Mouse (Mus musculus) forebrain, embryonic 11.5 days (tissue): ENCODE measurements around the gene Zbtb3. TPM values are rescaled to one million over a fixed set of nuclear protein-coding genes. Genes with fewer than 3 reads are reported as not detected.
"Not testable (repeated sequence)": the region's sequence is repeated elsewhere in the genome, so short reads cannot be mapped to it uniquely, and the experiment has no call there.

Source experiments
- ATAC-seq: fragments of 200-750 bp; cut with Nextera tagmentation; replicated peaks from 2 replicates; pipeline ENCODE4 v1.8.0; 2017; ENCODE audit warnings: moderate TSS enrichment; ENCODE audit not compliant: low FRiP score
- DNase-seq: peaks from one replicate; pipeline ENCODE4 v3.0.0-alpha.2; 2017; ENCODE audit warnings: low spot score
- H3K27ac ChIP-seq: fragments of 300-500 bp; sonication (generic); 2 replicates; pipeline ENCODE4 v1.5.1; 2014; ENCODE audit warnings: low read depth, low read length
- H3K27me3 ChIP-seq: fragments of 300-500 bp; sonication (generic); 2 replicates; pipeline ENCODE4 v1.6.1; 2014; ENCODE audit warnings: mild to moderate bottlenecking, low read length, mixed read lengths; ENCODE audit not compliant: control insufficient read depth, insufficient read depth
- H3K36me3 ChIP-seq: fragments of 300-500 bp; sonication (generic); 2 replicates; pipeline ENCODE4 v1.6.1; 2014; ENCODE audit warnings: mild to moderate bottlenecking, low read length, moderate library complexity, mixed read lengths; ENCODE audit not compliant: control insufficient read depth, insufficient read depth
- H3K4me1 ChIP-seq: fragments of 300-500 bp; sonication (generic); replicated peaks from 2 replicates; pipeline ENCODE4 v1.6.1; 2014; ENCODE audit warnings: low read length, mixed read lengths; ENCODE audit not compliant: control insufficient read depth, insufficient read depth
- H3K4me2 ChIP-seq: fragments of 300-500 bp; sonication (generic); 2 replicates; pipeline ENCODE4 v1.6.1; 2014; ENCODE audit warnings: low read depth, mild to moderate bottlenecking, low read length, moderate library complexity, mixed read lengths; ENCODE audit not compliant: severe bottlenecking
- H3K4me3 ChIP-seq: fragments of 300-500 bp; sonication (generic); 2 replicates; pipeline ENCODE4 v1.5.1; 2014; ENCODE audit warnings: low read depth, low read length
- H3K9ac ChIP-seq: fragments of 300-500 bp; sonication (generic); 2 replicates; pipeline ENCODE4 v1.6.1; 2014; ENCODE audit warnings: low read length
- H3K9me3 ChIP-seq: fragments of 300-500 bp; sonication (generic); 2 replicates; pipeline ENCODE4 v1.6.1; 2016; ENCODE audit warnings: low read length, mixed read lengths; ENCODE audit not compliant: control insufficient read depth
- WGBS: fragments of 180-500 bp; shearing (Covaris S2); extraction: QIAGEN DNeasy Blood & Tissue Kit; methylation state at CpG from one replicate; pipeline ENCODE4 v1.1.7; 2014; 5-methylcytosine and 5-hydroxymethylcytosine counted together
- polyA plus RNA-seq: library from polyadenylated mRNA; unstranded; fragments of >200 nt; fragmentation: Nextera tagmentation; extraction: Ambion mirVana; gene quantifications from 2 replicates; pipeline ENCODE4 v1.2.1, GENCODE M21; 2014

Gene Zbtb3
- polyA plus RNA-seq, 1 experiment from 2014 or later, result 5.9 TPM

DNA sequence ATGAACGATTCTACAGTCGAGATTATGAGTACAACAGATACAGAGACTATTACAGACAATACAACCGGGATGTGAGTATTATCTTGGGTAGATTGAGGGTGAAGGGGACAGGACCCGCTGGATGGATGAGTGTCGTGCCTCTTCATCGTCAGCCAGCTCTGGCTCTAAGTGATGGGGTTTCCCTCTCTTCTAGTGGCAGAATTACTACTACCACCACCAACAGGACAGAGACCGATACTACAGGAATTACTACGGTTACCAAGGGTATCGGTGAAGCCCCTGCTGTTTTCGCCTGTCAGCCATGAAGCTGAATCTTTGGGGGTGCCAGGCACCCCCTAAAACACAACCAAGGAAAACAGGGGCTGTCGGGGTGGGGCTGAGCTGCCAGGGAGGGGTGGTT is 28.9 kb downstream of the Zbtb3 start:
- 85% methylated on average over 11 of the region's 11 CpGs for WGBS

GRCm38 (mm10) chr19:8832971-8833370 is 30.6 kb downstream of the Zbtb3 start:
- Histone ChIP-seq H3K4me2 (no peak overlapping the region), H3K36me3 (peaks cover 34% of the 10 kb centered on the region), H3K4me3 (no peak overlapping the region), H3K27ac (no peak overlapping the region), H3K9me3 (no peaks in the 10 kb centered on the region), H3K27me3 (no peaks in the 10 kb centered on the region), H3K9ac (no peak overlapping the region), H3K4me1 (no peaks in the 10 kb centered on the region)
- ATAC-seq (no peak), DNase-seq (no peak)
- 94% methylated on average over 4 of the region's 4 CpGs for WGBS

More for the DNA sequence above, 28.9 kb downstream of the Zbtb3 start:
- Histone ChIP-seq H3K27ac (no peak overlapping the region), H3K4me1 (no peaks in the 10 kb centered on the region), H3K36me3 (peaks cover 48% of the 10 kb centered on the region), H3K4me3 (no peak overlapping the region), H3K9me3 (no peaks in the 10 kb centered on the region), H3K27me3 (no peaks in the 10 kb centered on the region), H3K9ac (no peak overlapping the region), H3K4me2 (no peak overlapping the region)
- ATAC-seq (no peak), DNase-seq (no peak)

DNA sequence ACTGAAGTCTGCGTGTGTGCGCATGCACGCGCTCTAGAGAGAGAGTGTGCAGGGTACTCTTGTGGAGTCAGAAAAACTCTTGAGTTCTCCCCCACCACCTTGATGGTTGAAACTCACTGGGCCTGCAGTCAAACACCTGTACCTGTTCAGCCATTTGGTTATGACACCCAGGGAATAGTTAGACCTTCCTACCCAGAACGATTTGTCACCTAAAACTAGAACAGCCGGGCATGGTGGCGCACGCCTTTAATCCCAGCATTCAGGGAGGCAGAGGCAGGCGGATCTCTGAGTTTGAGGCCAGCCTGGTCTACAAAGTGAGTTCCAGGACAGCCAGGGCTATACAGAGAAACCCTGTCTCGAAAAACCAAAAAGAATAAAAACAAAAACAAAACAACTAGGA is 34.0 kb downstream of the Zbtb3 start:
- not testable (repeated sequence) for H3K4me2 ChIP-seq, H3K4me3 ChIP-seq, ATAC-seq, H3K9ac ChIP-seq, H3K27ac ChIP-seq, DNase-seq, H3K27me3 ChIP-seq, H3K9me3 ChIP-seq
- WGBS, result 95% methylated on average over 10 of the region's 10 CpGs
- Histone ChIP-seq H3K4me1 (peaks cover 16% of the 10 kb centered on the region), H3K36me3 (peaks cover 21% of the 10 kb centered on the region)

- peak; percentile 85 for ATAC-seq
- Histone ChIP-seq H3K9me3 (no peaks in the 10 kb centered on the region), H3K4me1 (peaks cover 16% of the 10 kb centered on the region), H3K9ac (peak within 1 kb of the TSS; percentile 87), H3K4me2 (peak within 1 kb of the TSS; percentile 91), H3K27me3 (no peaks in the 10 kb centered on the region), H3K4me3 (peak within 1 kb of the TSS; percentile 47), H3K36me3 (peaks cover 14% of the 10 kb centered on the region), H3K27ac (peak within 1 kb of the TSS; percentile 95)
- WGBS, result 1% methylated on average over 38 of the region's 38 CpGs
- peak; percentile 91 for DNase-seq
These were observed 35.0 kb downstream of the Zbtb3 start, which contains the start of gene Bscl2 for GRCm38 (mm10) chr19:8837251-8837791. Gene Bscl2 (plus strand): TSS chr19:8837467.

DNA sequence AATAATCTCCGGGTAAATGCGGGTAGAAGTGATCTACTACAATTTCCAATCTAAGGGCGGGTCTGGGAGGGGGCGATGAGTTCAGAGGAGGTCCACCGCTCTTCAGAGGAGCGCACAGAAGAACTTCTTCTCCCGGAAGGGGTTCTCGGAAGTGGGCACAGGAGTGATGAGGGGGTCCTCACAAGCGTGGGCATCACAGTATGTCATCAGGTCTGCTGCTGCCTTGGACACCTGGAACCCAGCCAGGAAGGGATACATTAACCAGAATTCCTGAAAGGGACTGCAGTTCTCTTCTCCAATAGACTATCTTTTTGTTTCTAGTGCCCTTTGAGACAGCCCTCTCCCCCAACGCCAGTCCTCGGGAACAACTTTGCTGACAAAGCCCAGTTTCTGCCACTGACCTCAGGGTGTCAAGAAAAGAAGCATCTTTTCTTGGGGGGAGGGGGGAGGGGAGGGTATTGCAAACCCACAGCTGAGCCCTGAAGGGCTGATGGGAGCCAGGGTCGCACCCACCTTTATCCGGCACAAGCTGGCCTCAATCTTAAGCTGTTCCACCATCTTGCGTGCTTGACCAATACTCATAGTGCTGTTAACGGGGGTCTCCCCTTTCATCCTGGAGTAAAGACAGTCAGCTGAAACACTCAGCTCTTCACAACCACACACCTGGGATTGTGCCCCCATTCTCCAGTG is 35.8 kb downstream of the Zbtb3 start:
- H3K36me3 ChIP-seq, result peaks cover 8% of the 10 kb centered on the region
- no peaks in the 10 kb centered on the region for H3K27me3 ChIP-seq

GRCm38 (mm10) chr19:8839103-8839907 is 37.0 kb downstream of the Zbtb3 start, which contains the start of gene Gng3:
Gene Gng3 (minus strand): TSS chr19:8839194.
- peak within 1 kb of the TSS; percentile 91 for H3K4me2 ChIP-seq
- ATAC-seq (peak; percentile 79), DNase-seq (peak; percentile 81)
- peak within 1 kb of the TSS; percentile 47 for H3K4me3 ChIP-seq
- no peaks in the 10 kb centered on the region for H3K27me3 ChIP-seq
- H3K4me1 ChIP-seq, result peaks cover 16% of the 10 kb centered on the region
- 39% methylated on average over 11 of the region's 11 CpGs for WGBS
- peak within 1 kb of the TSS; percentile 95 for H3K27ac ChIP-seq
- no peaks in the 10 kb centered on the region for H3K9me3 ChIP-seq
- H3K36me3 ChIP-seq, result peaks cover 3% of the 10 kb centered on the region; the same call in 1 of the 2 replicates
- H3K9ac ChIP-seq, result peak within 1 kb of the TSS; percentile 87

More for the DNA sequence above, 35.8 kb downstream of the Zbtb3 start:
- Histone ChIP-seq H3K9me3 (no peaks in the 10 kb centered on the region), H3K27ac (peak overlapping the region; percentile 95), H3K4me2 (peak overlapping the region; percentile 91), H3K9ac (peak overlapping the region; percentile 87), H3K4me3 (peak overlapping the region; percentile 47), H3K4me1 (peaks cover 16% of the 10 kb centered on the region)
- DNase-seq (no peak), ATAC-seq (peak; percentile 12; the same call in 1 of the 2 replicates)
- 22% methylated on average over 15 of the region's 15 CpGs for WGBS

- Histone ChIP-seq H3K27me3 (no peaks in the 10 kb centered on the region), H3K4me3 (peak overlapping the region; percentile 47), H3K9me3 (no peaks in the 10 kb centered on the region), H3K4me1 (peaks cover 16% of the 10 kb centered on the region), H3K4me2 (peak overlapping the region; percentile 91), H3K36me3 (no peaks in the 10 kb centered on the region), H3K9ac (peak overlapping the region; percentile 48), H3K27ac (peak overlapping the region; percentile 10; the same call in 1 of the 2 replicates)
- 19% methylated on average over 29 of the region's 29 CpGs for WGBS
- peak; percentile 31; the same call in 1 of the 2 replicates for ATAC-seq
- peak; percentile 79 for DNase-seq
These were observed 37.8 kb downstream of the Zbtb3 start for GRCm38 (mm10) chr19:8839908-8840791.
